Mouse (Mus musculus) intestine, embryonic 15.5 days (tissue): Measurements from ENCODE around the gene Cfap299. TPM values are rescaled to one million over a fixed set of nuclear protein-coding genes. Genes with fewer than 3 reads are reported as not detected.
A peak's percentile ranks its signal among the peaks of the same experiment; 100 is the strongest.

Experiments
- ATAC-seq: fragments of 200-750 bp; cut with Nextera tagmentation; 2 replicates; pipeline ENCODE4 v1.8.0; 2017; ENCODE audit warnings: moderate TSS enrichment, moderate library complexity
- H3K27ac ChIP-seq: fragments of 300-500 bp; sonication (generic); 2 replicates; pipeline ENCODE4 v1.5.1; 2015; ENCODE audit warnings: mild to moderate bottlenecking, inconsistent platforms
- H3K27me3 ChIP-seq: fragments of 300-500 bp; sonication (generic); replicated peaks from 2 replicates; pipeline ENCODE4 v1.6.1; 2015; ENCODE audit warnings: inconsistent platforms
- H3K36me3 ChIP-seq: fragments of 300-500 bp; sonication (generic); 2 replicates; pipeline ENCODE4 v1.6.1; 2015; ENCODE audit warnings: inconsistent platforms
- H3K4me1 ChIP-seq: fragments of 300-500 bp; sonication (generic); replicated peaks from 2 replicates; pipeline ENCODE4 v1.6.1; 2015; ENCODE audit warnings: inconsistent platforms
- H3K4me2 ChIP-seq: fragments of 300-500 bp; sonication (generic); replicated peaks from 2 replicates; pipeline ENCODE4 v1.6.1; 2015; ENCODE audit warnings: mild to moderate bottlenecking, inconsistent platforms
- H3K4me3 ChIP-seq: fragments of 300-500 bp; sonication (generic); replicated peaks from 2 replicates; pipeline ENCODE4 v1.5.1; 2015; ENCODE audit warnings: inconsistent platforms
- H3K9ac ChIP-seq: fragments of 300-500 bp; sonication (generic); 2 replicates; pipeline ENCODE4 v1.6.1; 2015; ENCODE audit warnings: inconsistent platforms
- H3K9me3 ChIP-seq: fragments of 300-500 bp; sonication (generic); 2 replicates; pipeline ENCODE4 v1.6.1; 2016; ENCODE audit warnings: inconsistent platforms
- WGBS: fragments of 180-500 bp; shearing (Covaris S2); methylation state at CpG from one replicate; pipeline ENCODE4 v1.1.7; 2015; 5-methylcytosine and 5-hydroxymethylcytosine counted together
- microRNA counts: library from miRNA; unstranded; fragments of <30 nt; microRNA quantifications from one replicate; lab custom pipeline; 2016
- polyA plus RNA-seq: library from polyadenylated mRNA; unstranded; fragments of >200 nt; fragmentation: Nextera tagmentation; extraction: Ambion mirVana; gene quantifications from 2 replicates; pipeline ENCODE4 v1.2.1, GENCODE M21; 2015

Gene Cfap299
- polyA plus RNA-seq, 1 experiment from 2014 or later, result 0.46 TPM

- Histone ChIP-seq H3K9ac (no peak overlapping the region), H3K9me3 (no peaks in the 10 kb centered on the region), H3K4me3 (no peak overlapping the region), H3K4me2 (no peak overlapping the region), H3K36me3 (no peaks in the 10 kb centered on the region), H3K27me3 (no peaks in the 10 kb centered on the region), H3K4me1 (no peaks in the 10 kb centered on the region), H3K27ac (no peak overlapping the region)
- no peak for ATAC-seq
- WGBS, result 48% methylated on average over 9 of the region's 9 CpGs
Measured at GRCm38 (mm10) chr5:98807953-98808352, 478.8 kb downstream of the Cfap299 start.

GRCm38 (mm10) chr5:98812380-98812779 lies 483.3 kb downstream of the Cfap299 start:
- Histone ChIP-seq H3K27ac (no peak overlapping the region), H3K4me2 (no peak overlapping the region), H3K4me3 (no peak overlapping the region), H3K9me3 (no peaks in the 10 kb centered on the region), H3K9ac (no peak overlapping the region), H3K36me3 (no peaks in the 10 kb centered on the region), H3K4me1 (no peaks in the 10 kb centered on the region), H3K27me3 (no peaks in the 10 kb centered on the region)
- WGBS, result 87% methylated on average over 1 of the region's 1 CpGs
- ATAC-seq, result no peak

GRCm38 (mm10) chr5:98815269-98815668 lies 486.2 kb downstream of the Cfap299 start:
- H3K4me3 ChIP-seq, result no peak overlapping the region
- no peaks in the 10 kb centered on the region for H3K27me3 ChIP-seq
- no peak overlapping the region for H3K27ac ChIP-seq
- no peak overlapping the region for H3K9ac ChIP-seq
- no peak overlapping the region for H3K4me2 ChIP-seq
- 85% methylated on average over 1 of the region's 1 CpGs for WGBS
- H3K9me3 ChIP-seq, result no peaks in the 10 kb centered on the region
- ATAC-seq, result no peak
- H3K4me1 ChIP-seq, result no peaks in the 10 kb centered on the region
- no peaks in the 10 kb centered on the region for H3K36me3 ChIP-seq

GRCm38 (mm10) chr5:98833760-98834159 lies 504.7 kb downstream of the Cfap299 start:
- Histone ChIP-seq H3K9ac (no peak overlapping the region), H3K36me3 (no peaks in the 10 kb centered on the region), H3K4me1 (no peaks in the 10 kb centered on the region), H3K4me3 (no peak overlapping the region), H3K27me3 (no peaks in the 10 kb centered on the region), H3K27ac (no peak overlapping the region), H3K9me3 (no peaks in the 10 kb centered on the region), H3K4me2 (no peak overlapping the region)
- no peak for ATAC-seq
- 74% methylated on average over 9 of the region's 9 CpGs for WGBS

GRCm38 (mm10) chr5:98834300-98834699 lies 505.2 kb downstream of the Cfap299 start:
- H3K27ac ChIP-seq, result no peak overlapping the region
- H3K4me3 ChIP-seq, result no peak overlapping the region
- H3K36me3 ChIP-seq, result no peaks in the 10 kb centered on the region
- no peaks in the 10 kb centered on the region for H3K9me3 ChIP-seq
- no peak overlapping the region for H3K9ac ChIP-seq
- H3K4me2 ChIP-seq, result no peak overlapping the region
- 88% methylated on average over 6 of the region's 6 CpGs for WGBS
- ATAC-seq, result no peak
- no peaks in the 10 kb centered on the region for H3K4me1 ChIP-seq
- H3K27me3 ChIP-seq, result no peaks in the 10 kb centered on the region

- 47% methylated on average over 7 of the region's 7 CpGs for WGBS
- Histone ChIP-seq H3K36me3 (no peaks in the 10 kb centered on the region), H3K27ac (no peak overlapping the region), H3K4me3 (no peak overlapping the region), H3K4me2 (no peak overlapping the region; the same call in 1 of the 2 replicates), H3K4me1 (0 out of 2 replicates have a peak, but pooled peaks cover 5% of the 10 kb centered on the region), H3K27me3 (no peaks in the 10 kb centered on the region), H3K9ac (no peak overlapping the region), H3K9me3 (no peaks in the 10 kb centered on the region)
- peak; percentile 93 for ATAC-seq
Measured at GRCm38 (mm10) chr5:98842600-98843310, 513.7 kb downstream of the Cfap299 start.

GRCm38 (mm10) chr5:98844664-98845063 lies 515.6 kb downstream of the Cfap299 start:
- H3K36me3 ChIP-seq, result no peaks in the 10 kb centered on the region
- H3K27me3 ChIP-seq, result no peaks in the 10 kb centered on the region
- H3K9ac ChIP-seq, result no peak overlapping the region
- 0 out of 2 replicates have a peak, but pooled peaks cover 5% of the 10 kb centered on the region for H3K4me1 ChIP-seq
- H3K27ac ChIP-seq, result no peak overlapping the region
- no peaks in the 10 kb centered on the region for H3K9me3 ChIP-seq
- ATAC-seq, result no peak
- no peak overlapping the region for H3K4me2 ChIP-seq
- WGBS, result 34% methylated on average over 1 of the region's 1 CpGs
- H3K4me3 ChIP-seq, result no peak overlapping the region

MicroRNAs encoded within 50 kb of the gene (microRNA counts, 519-probe panel; counts per million panel counts)
- microRNA mmu-miR-703 (lab: Ali Mortazavi, UCI), result 97.1 counts per million, percentile 29 among the panel's probes with 10 or more counts

Other genes with a start within 250 kb of the Cfap299 start
- gene Prdm8, start 162.1 kb upstream of the Cfap299 start, polyA plus RNA-seq, result 0.13 TPM in 1 of 2 replicates, not detected in the other
- gene Fgf5, start 75.1 kb upstream of the Cfap299 start, polyA plus RNA-seq, result 0.77 and 1.2 TPM in 2 replicates
- not detected in 2 replicates for gene Gm11111, start 223.4 kb downstream of the Cfap299 start, polyA plus RNA-seq